Mouse (Mus musculus) cerebellum, postnatal 14 days (tissue): ENCODE results near the gene Smap2.
A peak's percentile ranks its signal among the peaks of the same experiment; 100 is the strongest.

Experiments
- DNase-seq, 2 experiments: peaks; one replicate each; pipeline ENCODE4 v3.0.0; 2021; ENCODE audit warnings: mixed read lengths in 2 of 2

The Smap2 gene

GRCm38 (mm10) chr4:120974711-120975427 is 42.2 kb downstream of the Smap2 start:
- no peak for DNase-seq

GRCm38 (mm10) chr4:120971842-120972241 is 45.2 kb downstream of the Smap2 start:
- DNase-seq = no peak

GRCm38 (mm10) chr4:120969382-120970146 is 47.5 kb downstream of the Smap2 start:
- DNase-seq = peak; percentile 52 to 71

GRCm38 (mm10) chr4:120968486-120968885 is 48.6 kb downstream of the Smap2 start:
- DNase-seq = peak in 1 of 2 experiments; percentile 49

GRCm38 (mm10) chr4:120955586-120955985 is 61.5 kb downstream of the Smap2 start:
- no peak for DNase-seq

- DNase-seq = no peak
Observed at GRCm38 (mm10) chr4:120953667-120954066, 63.4 kb downstream of the Smap2 start.

DNA sequence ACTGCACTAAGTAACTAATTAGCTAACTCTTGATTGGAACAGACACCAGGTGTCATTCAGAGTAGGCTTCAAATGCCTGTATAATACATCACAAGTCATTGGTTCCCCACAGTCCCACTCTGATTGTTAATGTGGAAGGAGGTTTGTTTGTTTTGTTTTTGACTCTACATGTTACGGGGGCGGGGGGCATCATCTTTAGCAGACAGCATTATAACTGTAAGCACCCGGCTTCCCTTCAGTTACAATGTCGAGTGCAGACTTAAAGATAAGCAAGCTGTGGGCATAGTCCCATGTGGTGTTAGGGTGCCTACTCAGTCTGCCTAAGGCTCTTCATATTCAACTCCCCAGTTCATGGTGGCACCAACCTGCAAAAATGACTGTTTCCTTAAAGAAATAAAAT is 64.0 kb downstream of the Smap2 start:
- no peak for DNase-seq

DNA sequence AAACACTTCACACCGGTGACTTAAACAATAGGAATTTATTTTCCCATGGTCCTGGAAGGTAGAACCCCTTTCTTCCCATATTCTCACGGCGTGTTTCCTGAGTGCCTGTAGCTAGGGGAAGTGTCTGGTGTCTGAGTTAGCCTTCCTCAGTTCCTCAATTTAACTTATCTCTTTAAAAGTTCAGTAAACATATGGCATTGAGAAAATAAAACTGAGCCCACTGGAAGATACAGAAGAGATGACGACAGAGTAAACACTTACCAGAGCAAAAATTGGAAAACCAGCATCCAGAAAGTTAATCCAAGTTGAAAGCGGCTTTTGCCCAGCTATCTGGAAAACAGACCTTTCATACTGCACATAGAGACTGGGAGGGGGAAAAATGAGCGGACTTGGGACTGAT is 64.9 kb downstream of the Smap2 start:
- DNase-seq = no peak

DNA sequence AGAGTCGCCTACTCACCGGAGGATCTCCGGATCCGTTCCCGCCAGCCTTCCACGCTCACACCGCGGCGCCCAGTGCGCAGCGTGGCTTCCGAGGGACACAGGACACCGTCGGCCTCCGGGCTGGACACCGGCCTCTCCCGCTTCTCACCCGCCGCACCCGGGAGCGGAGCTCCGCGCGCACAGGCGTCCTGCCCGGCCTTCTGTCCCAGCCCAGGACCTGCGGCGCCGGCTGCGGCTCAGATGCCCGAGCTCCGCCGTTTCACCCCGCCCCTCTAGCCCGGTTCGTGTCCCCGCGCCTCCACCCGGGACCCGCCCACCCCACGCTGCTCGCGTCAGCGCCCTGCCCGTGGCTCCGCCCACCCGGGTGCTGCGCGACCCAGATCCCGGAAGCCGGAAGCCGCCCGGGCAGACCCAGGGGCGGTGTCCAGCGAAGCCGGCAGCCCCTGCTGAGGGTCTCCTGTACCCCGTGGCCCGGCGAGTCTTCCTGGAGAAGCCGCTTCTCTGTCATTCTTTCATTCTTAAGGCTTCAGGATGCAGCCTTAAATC is 65.5 kb downstream of the Smap2 start, which contains the start of gene Zfp69:
Zfp69 (minus strand) TSS at position 272 of the 546 bp plus-strand sequence.
- DNase-seq = peak; percentile 91 to 93

GRCm38 (mm10) chr4:120950763-120951427 is 66.2 kb downstream of the Smap2 start:
- DNase-seq = no peak

DNA sequence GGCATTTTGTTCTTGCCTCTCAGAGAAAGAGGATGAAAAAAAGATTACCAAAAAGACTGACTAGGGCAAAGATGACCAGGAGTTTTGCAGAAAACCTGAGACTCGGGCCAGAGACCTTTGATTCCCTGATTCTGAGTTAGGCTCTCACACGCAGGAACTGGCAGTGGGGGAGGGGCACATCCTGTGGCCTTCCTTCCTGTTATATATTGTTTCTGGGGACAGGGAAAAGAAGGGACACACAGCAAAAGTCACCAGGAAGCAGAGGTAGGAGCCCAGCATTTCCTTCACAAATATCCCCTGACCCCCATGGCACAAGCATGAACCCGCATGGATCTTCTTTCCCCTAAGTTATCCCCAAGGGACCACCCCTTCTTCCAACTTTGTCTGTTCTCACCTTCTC is 68.1 kb downstream of the Smap2 start:
- no peak for DNase-seq

DNA sequence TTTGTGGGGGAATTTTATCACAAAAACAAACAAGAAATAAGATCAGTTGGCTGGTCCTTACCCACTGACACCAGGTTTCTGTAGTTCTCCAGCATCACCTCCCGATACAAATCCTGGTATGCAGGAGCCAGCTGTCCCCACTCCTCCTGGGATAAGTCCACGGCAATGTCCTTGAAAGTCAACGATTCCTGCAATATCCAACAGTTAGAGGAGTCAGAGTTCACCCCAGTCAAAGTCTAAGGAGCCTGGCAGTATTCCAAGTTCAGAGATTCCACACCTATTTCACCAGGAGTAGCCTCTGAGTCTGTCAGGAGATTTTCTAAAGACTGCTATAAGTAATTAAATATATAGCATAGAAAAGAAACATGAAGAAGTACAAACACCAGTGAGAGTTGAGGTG is 82.0 kb downstream of the Smap2 start:
- DNase-seq = no peak

GRCm38 (mm10) chr4:120930736-120931135 is 86.3 kb downstream of the Smap2 start:
- DNase-seq = no peak

GRCm38 (mm10) chr4:120928686-120929085 is 88.4 kb downstream of the Smap2 start:
- peak; percentile 41 to 65 for DNase-seq

GRCm38 (mm10) chr4:120925386-120925785 is 91.7 kb downstream of the Smap2 start:
- DNase-seq = peak; percentile 50 to 51

GRCm38 (mm10) chr4:120924554-120925299 is 92.3 kb downstream of the Smap2 start, which contains the start of gene Exo5:
Gene Exo5, minus strand, starts transcription at chr4:120925017.
- peak; percentile 90 to 95 for DNase-seq

- DNase-seq = no peak
Observed at GRCm38 (mm10) chr4:120921461-120921860, 95.6 kb downstream of the Smap2 start.
